Mouse (Mus musculus): Measurements from ENCODE around the gene March6. TPM values are rescaled to one million over a fixed set of nuclear protein-coding genes. Genes with fewer than 3 reads are reported as not detected.

Gene March6
- total RNA-seq (2021): 100 to 1,000 TPM; 196 to 206 TPM

- DNase-seq (ENCODE audit: low spot score in 2 of 2): peak; percentile 93 to 94
- intact Hi-C loops (cut with DNase I): loop anchor here (2.0 kb wide), 1 partner anchor 56 kb away; no protein-coding TSS in a partner anchor
Observed at GRCm38 (mm10) chr15:31530659-31531445, at the start of gene March6. March6 (minus strand) TSS chr15:31531053.

GRCm38 (mm10) chr15:31576076-31576475 lies 45.2 kb upstream of the March6 start:
- no peak for DNase-seq (ENCODE audit: low spot score in 2 of 2)
- intact Hi-C loops (cut with DNase I): no loop called here

- intact Hi-C loops (cut with DNase I): loop anchor here (5.0 kb wide), 1 partner anchor 36 kb away; no protein-coding TSS in a partner anchor
- no peak for DNase-seq (ENCODE audit: low spot score in 2 of 2)
Observed at GRCm38 (mm10) chr15:31573692-31574091, 42.8 kb upstream of the March6 start.

- intact Hi-C loops (cut with DNase I): loop anchor here (5.0 kb wide), 1 partner anchor 36 kb away; no protein-coding TSS in a partner anchor
- DNase-seq (ENCODE audit: low spot score in 2 of 2): no peak
Observed at GRCm38 (mm10) chr15:31573287-31573686, 42.4 kb upstream of the March6 start.

DNA sequence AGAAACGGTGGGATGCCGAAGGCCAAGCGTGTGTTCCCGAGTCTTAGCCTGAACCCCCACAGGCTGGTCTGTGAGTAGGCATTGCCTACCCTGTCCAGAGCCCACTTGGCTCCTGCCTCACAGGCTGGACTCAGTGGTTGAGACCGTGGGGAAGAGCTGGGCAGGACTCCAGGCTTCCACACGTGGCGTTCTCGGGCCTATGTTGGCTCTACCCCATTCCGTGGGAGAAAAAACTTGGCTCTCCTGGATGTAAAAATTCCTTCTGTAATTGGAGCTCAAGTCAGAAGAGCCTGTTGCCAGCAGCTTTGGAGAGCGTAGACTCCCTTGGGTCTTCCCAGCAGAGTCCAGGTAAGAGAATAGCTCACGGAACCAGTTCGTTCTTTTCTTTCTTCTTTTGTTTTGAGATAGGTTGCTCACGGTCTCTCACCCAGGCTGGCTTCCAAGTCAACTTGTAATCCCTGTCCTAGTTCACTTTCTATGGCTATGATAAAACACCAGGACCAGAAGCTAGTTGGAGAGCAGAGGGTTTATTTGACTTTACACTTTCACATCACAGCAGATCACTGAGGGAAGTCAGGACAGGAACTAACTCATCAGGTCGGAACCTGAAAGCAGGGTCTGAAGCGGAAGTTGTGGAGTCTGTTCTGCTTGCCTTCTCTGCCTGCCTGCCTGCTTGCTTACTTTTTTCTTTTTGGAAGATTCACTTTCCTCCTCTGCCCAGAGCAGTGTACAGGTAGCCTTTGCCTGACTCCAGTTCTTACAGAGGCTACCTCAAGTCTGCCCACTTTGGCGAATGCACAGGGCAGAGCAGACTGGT lies 41.3 kb upstream of the March6 start:
- intact Hi-C loops (cut with DNase I): loop anchor here (5.0 kb wide), 1 partner anchor 35 kb away; no protein-coding TSS in a partner anchor
- peak in 1 of 2 experiments; percentile 83 for DNase-seq (ENCODE audit: low spot score in 2 of 2)

GRCm38 (mm10) chr15:31570959-31571358 lies 40.1 kb upstream of the March6 start:
- no peak for DNase-seq (ENCODE audit: low spot score in 2 of 2)
- intact Hi-C loops (cut with DNase I): loop anchor here (5.0 kb wide), 1 partner anchor 34 kb away; no protein-coding TSS in a partner anchor

DNA sequence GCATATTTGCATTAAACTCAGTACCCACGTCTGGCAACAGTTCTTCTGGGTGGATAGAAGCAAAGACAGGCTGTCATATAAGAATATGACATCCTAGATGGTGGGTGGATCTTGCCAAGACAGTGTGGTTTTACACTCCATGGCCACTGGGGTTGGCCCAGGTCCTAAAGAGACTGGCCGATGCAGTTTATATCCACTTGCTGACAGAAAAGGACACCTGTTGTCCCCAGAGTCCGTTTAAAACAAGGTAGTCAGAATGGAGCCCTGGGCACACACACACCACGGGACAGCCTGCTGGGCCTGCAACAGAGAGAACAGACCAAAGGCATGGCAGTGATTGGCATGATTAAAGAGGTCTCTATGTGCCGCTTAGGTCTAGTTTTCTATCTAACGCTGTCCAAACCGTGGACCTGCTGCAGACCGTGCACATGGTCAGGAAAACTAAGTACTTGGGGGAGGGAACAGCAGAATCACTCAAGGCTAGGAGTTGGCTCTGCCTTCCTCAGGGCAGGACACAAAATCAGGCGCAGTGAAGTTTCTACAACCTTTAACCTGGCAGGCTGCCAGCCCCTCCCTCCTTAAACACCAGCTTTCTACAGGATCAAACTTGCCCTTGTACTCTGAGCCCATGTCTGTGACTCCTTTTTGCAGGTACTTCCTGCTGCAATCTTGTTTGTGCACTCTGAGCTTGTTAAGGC lies 38.6 kb upstream of the March6 start:
- intact Hi-C loops (cut with DNase I): loop anchor here (5.0 kb wide), 1 partner anchor 32 kb away; no protein-coding TSS in a partner anchor
- no peak for DNase-seq (ENCODE audit: low spot score in 2 of 2)

- intact Hi-C loops (cut with DNase I): no loop called here
- DNase-seq (ENCODE audit: low spot score in 2 of 2): no peak
Observed at GRCm38 (mm10) chr15:31568581-31568996, 37.7 kb upstream of the March6 start.

GRCm38 (mm10) chr15:31567431-31567830 lies 36.6 kb upstream of the March6 start:
- intact Hi-C loops (cut with DNase I): no loop called here
- no peak for DNase-seq (ENCODE audit: low spot score in 2 of 2)

DNA sequence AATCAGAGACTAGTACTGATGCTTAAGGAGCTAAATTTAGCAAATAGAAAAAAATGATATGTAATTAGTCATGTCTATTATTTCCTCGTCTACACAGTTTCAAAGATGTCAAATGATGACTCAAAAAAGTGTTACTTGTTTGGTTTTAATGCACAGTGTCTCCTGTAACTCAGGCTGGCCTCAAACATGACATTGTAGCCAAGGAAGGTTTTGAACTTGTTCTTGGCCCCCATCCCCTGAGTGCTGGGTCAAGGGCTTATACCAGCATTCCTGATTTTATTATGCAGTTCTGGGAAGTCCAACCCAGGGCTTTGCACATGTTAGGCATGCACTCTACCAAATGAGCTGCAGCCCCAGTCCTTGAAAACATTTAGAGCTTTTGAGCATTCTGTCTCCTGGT lies 34.9 kb upstream of the March6 start:
- DNase-seq (ENCODE audit: low spot score in 2 of 2): no peak
- intact Hi-C loops (cut with DNase I): no loop called here

GRCm38 (mm10) chr15:31565184-31565583 lies 34.3 kb upstream of the March6 start, which contains the start of gene Cmbl:
Cmbl (plus strand) TSS chr15:31565389.
- intact Hi-C loops (cut with DNase I): no loop called here

GRCm38 (mm10) chr15:31563577-31564546 lies 33.0 kb upstream of the March6 start:
- intact Hi-C loops (cut with DNase I): no loop called here
- DNase-seq (ENCODE audit: low spot score in 2 of 2): no peak

More at GRCm38 (mm10) chr15:31565184-31565583, 34.3 kb upstream of the March6 start, which contains the start of gene Cmbl:
- no peak for DNase-seq (ENCODE audit: low spot score in 2 of 2)

GRCm38 (mm10) chr15:31562847-31563246 lies 32.0 kb upstream of the March6 start:
- intact Hi-C loops (cut with DNase I): no loop called here
- no peak for DNase-seq (ENCODE audit: low spot score in 2 of 2)

GRCm38 (mm10) chr15:31561976-31562375 lies 31.1 kb upstream of the March6 start:
- no peak for DNase-seq (ENCODE audit: low spot score in 2 of 2)
- intact Hi-C loops (cut with DNase I): no loop called here

GRCm38 (mm10) chr15:31561390-31561789 lies 30.5 kb upstream of the March6 start:
- no peak for DNase-seq (ENCODE audit: low spot score in 2 of 2)
- intact Hi-C loops (cut with DNase I): no loop called here

DNA sequence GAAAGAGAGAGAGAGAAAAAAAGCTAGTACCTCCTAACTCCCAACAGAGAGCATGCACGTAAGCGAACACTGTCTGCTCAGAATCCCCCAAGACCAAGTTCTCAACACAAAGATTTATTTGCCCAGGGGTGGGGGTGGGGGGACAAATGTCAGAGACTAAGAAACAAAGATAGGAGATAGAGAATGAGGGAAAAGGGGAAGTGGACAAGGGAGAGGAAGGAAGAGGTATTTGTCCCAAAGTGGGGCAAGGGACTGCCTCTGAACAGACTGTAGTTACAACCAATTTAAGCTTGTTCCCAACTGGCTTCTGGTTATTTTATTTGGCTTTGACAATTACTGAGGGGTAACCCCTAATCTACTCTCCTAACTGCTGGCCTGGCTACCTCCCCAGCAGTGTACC lies 24.0 kb upstream of the March6 start:
- intact Hi-C loops (cut with DNase I): no loop called here
- DNase-seq (ENCODE audit: low spot score in 2 of 2): no peak

DNA sequence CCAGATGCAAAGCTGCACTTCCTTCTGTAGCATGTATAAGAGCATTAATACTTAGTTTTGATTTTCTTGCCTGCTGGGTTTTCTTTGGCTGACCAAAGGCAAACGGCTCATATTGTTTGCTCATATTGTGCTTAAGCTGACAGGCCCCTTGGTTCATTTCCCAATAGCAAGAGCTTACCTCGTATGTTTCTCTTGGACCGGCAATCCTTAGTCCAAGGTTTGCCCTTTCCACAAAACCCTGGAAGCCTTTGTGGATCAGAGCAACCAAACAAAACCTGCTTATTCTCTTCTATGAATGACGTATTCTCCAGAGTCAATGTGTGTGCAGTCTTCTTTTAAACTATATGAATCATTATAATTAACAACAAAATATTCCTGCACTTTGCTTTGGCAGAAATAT lies 19.5 kb upstream of the March6 start:
- no peak for DNase-seq (ENCODE audit: low spot score in 2 of 2)
- intact Hi-C loops (cut with DNase I): no loop called here

GRCm38 (mm10) chr15:31547421-31547820 lies 16.6 kb upstream of the March6 start:
- DNase-seq (ENCODE audit: low spot score in 2 of 2): no peak
- intact Hi-C loops (cut with DNase I): no loop called here

DNA sequence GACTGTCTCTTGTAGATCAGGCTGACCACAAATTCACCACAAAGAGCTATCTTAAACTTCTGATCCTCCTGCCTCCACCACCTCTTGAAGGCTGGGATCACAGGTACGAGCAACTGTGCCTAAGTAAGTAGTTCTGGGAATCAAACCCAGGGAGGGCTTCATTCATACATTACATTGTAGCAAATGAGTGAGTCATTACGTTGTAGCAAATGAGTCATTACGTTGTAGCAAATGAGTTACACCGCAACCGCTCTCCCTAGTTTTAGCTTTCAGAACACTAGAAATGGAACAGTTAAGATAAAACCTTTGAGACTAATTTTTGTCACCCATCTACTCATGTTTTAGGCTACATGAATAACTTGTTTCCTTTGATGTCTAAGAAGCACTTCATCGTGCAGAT lies 15.4 kb upstream of the March6 start:
- DNase-seq (ENCODE audit: low spot score in 2 of 2): no peak
- intact Hi-C loops (cut with DNase I): no loop called here

All from left cerebral cortex, postnatal 25 days (tissue).